Mouse (Mus musculus) naive thymus-derived CD4-positive, alpha-beta T cell, adult 2 months (primary cell): Measurements from ENCODE around the gene Lca5l.

ENCODE experiments used
- DNase-seq: peaks from one replicate; pipeline ENCODE4 v3.0.0-alpha.2; 2011; ENCODE audit warnings: low read depth

Gene Lca5l

DNA sequence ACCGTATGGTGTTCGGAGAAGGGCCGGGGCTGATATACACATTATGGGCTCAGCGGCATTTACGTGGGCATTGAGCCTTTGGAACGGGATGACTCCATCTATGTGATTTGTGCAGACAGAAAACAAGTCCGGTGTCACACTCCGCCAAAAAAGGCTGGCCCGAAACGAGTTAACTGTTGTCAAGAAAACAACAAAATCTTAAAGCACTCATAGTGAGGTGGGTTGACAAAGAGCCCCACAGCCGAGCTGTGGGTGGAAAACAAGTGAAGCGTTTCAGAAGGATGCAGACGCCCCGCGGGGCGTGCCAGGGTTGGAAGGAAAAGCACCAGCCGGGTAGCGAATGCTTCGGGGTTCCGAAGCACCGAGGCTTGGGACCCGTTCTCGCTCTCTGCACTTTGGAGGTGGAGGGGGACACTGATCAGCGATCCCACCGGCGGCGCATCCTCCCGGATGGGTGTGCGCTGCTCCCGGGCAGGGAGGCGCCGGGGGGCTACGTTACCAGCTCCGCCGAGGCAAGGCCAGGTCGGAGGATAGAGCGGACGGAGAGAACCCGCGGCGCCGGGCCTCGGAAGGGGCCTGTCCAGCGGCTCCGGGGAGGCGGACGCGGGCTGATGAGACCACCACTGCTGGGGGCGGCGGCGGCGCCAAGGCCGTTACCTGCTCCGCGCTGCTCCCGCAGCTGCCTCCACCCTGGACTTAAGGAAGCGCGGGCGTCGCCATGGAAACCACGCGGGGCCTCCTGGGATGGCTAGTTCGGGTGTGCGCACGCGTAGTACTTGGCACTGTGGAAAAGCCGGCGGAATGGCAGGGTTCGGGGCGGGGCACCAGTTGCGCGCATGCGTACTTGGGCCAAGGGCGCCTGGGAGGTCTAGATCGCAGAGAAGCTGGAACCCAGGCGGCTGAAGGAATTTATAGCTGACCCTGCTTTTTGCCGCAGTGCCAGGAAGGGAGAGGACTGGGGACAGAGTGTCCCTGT lies at the start of gene Lca5l:
Gene Lca5l (minus strand): TSS at position 741 of the 976 bp plus-strand sequence.
- DNase-seq: peak; percentile 94

DNA sequence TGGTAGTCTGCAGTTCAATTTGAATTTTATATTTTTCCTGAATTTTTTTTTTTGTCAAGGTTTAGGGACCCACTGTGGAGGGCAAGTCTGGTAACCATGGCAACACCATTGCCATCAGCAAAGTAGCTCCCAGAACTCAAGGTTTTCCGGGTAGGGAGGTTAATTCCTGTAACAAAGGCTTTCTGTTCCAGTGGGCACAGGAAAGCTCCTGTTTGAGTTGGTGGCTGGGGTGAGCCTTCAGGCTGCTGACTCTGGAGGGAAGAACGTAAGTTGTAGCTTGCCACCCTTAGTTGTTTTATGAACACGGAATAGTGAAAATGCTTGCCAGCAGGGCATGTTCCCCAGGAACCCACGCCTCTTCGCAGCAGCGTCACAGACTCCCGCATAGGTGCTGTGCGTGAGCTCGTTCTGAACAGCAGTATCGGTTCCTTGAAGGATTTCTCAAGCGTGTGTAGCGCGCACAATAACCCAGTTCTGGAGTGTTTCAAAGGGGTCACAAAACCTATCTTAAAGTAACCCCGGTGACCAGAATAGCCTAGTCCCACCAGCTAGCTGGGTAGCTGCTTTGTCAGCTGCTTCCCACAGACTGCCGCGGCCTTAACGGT lies 43.4 kb upstream of the Lca5l start, which contains the start of gene B3galt5:
Gene B3galt5 (plus strand): TSS at position 436 of the 605 bp plus-strand sequence.
- DNase-seq: no peak

DNA sequence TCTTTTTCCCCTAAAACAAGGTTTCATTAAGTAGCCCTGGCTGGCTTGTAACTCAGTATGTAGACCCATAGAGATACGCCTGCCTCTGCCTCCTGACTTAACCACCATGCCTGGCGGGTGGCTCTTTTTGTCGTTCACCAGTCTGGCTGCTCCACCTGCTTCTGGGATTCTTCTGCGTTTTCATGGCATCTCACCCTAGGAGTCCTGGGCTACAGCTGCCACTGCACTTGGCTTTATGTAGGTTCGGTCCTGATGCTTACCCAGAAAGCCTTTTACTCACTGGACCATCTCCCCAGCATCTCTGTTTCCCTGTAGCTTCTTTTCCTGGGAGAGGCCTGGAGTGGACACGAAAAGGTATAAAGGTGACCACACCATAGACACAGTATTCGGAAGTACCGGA lies 41.9 kb upstream of the Lca5l start:
- DNase-seq: no peak

DNA sequence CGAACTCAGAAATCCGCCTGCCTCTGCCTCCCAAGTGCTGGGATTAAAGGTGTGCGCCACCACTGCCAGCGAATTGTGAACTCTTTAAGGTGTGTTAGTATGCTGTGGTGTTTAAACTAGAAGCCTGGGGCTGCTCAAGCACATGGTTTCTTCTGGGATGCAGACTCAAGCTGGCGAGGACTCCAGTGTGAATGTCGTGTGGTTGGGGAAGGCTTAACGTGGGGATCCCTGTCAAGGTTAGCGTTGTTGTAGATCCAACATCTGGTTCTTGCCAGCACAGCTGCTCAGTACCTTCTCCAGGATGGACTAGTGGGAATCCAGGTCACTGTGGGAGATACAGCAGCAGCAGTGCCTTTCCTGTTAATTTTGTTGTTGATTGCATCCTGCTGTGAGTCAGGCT lies 39.9 kb upstream of the Lca5l start:
- DNase-seq: no peak

DNA sequence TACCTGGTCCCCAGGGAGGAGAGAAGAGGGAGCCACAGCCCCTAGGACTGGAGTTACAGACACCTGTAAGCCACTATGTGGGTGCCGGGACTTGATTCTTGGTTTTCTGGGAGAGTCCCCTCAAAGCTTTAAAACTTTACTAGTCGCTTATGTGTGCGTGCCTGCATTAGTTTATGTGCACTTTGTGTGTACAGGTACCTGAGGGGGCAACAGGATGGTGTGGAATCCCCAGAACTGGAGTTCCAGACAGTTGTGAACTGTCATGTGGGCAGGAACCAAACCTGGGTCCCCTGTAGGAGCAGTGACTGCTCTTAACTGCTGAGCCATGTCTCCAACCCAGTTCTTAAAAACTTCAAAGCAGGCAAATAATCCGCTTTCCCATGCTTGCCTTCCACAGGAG lies 39.2 kb upstream of the Lca5l start:
- DNase-seq: no peak

DNA sequence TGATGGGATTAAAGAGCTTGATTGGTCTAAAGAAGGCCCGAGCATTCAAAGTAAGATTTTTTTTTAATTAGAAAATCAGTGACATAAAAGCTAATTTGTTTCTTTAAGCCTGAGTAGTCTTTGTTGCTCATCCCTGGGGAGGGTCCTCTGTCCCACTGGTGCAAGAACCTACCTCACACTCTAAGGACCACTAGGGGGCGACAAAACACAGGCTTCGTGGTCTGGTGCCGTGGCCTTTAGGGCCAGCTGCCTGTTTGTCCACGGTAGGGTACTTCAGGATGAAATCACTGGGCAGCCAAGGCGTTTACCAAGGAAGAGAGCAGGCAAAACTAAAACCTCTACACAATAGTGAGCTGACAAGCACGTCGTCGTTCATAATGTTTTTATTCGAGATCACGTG lies 38.3 kb upstream of the Lca5l start:
- DNase-seq: peak; percentile 81

DNA sequence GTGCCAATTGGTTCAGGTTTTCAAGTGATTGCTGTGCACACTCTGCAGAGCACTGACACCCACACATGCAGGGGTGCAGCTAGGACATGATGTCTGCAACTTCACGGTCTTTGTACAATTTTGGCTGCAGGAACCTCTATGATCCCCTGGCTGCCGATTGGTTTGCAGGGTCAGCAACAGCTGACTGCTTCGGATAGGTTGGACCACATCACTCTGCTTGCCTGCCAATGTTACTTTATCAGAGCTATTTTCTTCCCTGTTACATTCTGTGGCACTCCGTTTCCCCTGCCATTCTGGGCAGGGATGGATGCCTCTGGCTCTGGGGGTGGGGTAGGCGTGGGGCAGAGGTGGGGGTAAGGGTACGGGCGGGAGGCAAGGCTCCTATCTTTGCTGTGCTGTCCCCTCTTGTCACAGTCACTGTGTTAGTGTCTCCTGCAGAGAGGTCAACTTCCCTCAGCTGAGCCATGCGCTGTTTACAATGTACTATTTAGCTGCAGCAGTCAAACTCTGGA lies 37.0 kb upstream of the Lca5l start:
- DNase-seq: no peak

DNA sequence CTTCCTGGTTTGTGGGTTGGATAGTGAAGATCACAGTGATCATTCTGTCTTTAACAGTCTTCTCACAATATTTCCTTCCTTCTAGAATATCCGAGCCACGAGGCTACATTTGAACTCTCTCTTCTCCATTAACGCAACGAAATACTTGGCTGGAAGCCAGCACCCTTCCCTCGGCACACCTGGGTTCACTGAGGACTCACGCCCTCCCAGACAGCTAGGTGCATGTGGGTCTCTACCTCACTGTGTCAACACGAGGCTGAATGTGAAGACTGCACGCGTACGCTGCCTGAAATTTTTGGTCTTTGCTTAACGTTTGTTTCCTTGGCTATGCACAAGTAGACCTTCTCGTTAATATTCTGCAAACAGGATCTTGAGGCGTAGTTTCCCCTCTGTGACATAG lies 36.4 kb upstream of the Lca5l start:
- no peak for DNase-seq

DNA sequence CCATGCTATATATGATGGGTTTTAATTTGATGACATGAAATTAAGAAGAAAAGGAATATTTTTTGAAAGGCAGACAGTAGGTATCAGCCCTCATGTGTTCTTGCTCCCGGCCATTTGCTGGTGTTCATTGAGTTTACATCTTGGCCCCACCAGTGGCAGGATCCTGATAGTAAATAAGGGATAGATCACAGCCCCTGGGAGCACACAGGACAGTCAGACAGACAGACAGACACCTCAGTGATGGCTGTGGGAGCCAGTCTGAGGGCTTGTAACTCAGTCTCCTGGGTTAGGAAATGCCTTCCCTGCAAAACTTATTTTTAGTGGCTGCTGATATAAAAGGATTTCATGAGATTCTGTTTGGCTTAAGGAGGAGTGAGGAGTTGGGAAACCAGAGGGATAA lies 30.4 kb upstream of the Lca5l start:
- DNase-seq: no peak

DNA sequence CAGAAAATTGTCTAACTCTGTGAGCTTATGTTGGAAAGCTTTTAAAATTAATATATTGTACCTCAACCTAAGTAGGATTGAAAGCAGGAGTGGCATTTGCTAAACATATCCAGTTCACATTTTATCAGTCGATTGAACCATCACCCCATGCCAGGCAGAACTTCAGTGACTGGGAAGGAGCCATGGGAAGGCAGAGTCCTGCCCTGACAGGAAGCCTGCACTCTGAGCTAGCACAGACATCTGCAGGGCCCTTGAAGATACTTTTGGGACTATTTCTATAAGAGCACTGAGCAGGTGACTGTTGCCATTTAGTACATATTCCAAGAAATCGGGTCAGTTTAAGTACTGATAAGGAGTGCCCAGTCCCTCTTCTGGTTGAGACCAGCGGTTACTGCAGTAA lies 29.9 kb upstream of the Lca5l start:
- no peak for DNase-seq

DNA sequence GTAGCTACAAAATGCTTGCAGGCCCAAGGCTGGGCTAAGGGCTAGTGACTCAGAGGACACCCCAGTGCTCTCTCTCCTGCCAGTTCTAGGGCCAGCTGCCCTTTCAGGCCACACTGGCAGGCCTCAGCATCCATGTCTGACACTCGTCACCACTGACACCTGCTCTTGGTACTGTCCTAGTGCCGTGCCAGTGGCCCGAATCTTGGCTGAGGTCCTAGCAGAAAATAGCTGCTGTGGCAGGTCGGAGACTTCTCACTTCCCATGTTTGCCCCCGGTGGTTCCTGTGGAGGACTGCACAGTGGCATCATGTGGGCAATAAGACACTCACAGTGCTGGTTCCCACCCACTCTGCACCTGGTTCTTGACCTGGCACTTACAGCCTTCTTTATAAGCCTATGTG lies 29.4 kb upstream of the Lca5l start:
- DNase-seq: no peak

DNA sequence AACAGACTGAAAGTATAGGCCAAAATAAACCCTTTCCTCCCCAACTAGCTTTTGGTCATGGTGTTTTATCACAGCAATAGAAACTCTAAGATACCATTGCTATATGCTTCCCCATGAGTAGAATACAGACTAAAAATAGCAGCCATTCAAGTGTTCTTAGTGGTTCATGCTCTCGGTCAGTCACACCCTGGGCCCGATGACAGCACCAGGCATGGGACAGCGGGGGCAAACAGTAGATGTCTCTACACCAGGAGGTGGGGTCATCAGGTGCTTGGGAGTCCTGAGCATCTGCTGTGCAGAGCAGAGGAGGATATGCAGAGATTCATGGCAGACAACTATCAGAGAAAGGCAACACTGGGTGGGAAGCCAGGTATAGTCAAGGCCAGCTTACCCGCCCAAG lies 21.0 kb upstream of the Lca5l start:
- DNase-seq: no peak

DNA sequence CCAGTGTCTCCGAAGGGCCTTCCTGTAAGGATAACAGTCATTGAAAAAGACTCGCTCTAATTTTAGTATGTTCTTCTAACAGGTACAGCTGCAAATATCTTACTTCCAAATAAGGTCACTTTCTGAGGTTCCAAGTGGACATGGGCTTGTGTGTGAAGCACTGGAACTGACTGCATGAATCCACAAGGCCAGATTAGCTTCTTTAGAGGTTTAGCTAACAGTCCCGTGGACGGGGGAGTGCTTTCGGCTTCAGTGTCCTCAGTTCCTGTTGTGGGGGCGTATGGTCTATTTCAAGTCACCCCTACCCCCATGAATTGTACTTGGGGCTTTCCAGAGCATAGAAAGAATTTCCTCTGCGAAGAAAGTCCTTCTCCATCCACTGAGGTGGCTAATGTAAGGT lies 18.8 kb upstream of the Lca5l start:
- DNase-seq: no peak

DNA sequence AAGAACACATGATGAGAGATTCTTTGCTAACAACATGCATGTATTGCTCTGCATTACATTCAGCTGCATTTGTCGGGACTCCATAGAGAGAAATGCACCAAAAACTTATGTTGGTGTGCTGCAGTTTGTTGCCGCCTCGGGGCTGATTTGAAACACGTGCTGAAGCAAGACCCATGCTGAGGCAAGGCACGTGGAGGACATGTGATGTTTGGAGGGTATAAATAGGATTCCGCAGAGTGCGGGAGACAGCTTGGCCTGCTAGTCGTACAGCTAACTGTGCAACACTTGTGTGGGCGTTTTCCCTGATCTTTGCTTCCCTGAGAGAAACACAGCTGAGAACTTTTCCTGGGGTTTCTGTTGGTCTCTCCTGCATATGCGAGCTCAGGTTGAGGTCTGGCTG lies 17.7 kb upstream of the Lca5l start:
- DNase-seq: no peak

DNA sequence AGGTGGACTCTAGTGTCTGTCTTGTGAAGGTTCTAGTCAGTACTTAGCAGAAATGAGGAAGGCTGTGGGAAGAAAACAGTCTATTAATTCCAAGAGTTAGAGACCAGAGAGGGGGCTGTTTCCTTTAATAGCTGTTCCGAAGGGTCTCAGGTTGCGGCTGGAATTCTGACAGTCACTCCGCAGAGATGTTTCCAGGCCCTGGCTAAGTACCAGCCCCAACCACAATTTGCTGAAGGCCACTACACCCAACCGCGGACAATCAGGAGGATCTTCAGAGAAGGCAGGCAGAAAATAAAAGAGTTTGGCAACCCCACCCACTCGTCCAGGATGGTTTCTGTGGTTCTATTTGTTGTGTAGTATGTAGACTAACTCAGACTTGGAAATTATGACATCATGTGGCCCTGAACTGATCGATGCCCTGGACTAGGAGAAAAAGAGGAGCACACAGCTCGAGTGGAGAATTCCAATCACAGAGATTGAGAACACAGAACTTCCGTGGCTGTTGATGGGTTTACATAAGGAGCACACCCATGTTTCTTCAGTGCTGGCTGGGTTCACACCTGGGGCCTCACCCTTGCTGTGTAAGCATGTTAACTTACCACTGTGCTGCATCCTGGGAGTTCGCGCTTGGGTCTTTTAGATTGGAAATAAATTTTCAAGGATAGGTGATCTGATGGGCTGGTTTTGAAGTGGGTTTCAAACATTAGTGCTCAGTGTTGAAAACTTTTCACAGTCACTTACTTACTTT lies 9.6 kb upstream of the Lca5l start:
- no peak for DNase-seq

DNA sequence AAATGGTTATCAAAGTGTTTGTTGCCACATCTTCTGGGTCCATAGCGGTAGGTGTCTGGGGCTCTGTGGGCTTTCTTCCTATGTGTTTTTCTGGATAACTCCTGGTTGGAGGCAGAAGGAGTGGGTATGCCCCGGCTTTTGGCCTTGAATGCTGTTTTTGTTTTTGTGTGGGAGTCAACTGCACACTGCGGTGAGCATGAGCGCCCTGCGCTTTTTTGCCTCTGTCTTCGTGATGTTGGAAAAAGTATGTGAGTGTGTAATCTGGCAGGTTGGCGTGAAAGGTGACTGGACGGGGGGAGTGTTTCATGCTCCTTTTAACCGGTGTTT lies 8.6 kb upstream of the Lca5l start:
- DNase-seq: no peak

DNA sequence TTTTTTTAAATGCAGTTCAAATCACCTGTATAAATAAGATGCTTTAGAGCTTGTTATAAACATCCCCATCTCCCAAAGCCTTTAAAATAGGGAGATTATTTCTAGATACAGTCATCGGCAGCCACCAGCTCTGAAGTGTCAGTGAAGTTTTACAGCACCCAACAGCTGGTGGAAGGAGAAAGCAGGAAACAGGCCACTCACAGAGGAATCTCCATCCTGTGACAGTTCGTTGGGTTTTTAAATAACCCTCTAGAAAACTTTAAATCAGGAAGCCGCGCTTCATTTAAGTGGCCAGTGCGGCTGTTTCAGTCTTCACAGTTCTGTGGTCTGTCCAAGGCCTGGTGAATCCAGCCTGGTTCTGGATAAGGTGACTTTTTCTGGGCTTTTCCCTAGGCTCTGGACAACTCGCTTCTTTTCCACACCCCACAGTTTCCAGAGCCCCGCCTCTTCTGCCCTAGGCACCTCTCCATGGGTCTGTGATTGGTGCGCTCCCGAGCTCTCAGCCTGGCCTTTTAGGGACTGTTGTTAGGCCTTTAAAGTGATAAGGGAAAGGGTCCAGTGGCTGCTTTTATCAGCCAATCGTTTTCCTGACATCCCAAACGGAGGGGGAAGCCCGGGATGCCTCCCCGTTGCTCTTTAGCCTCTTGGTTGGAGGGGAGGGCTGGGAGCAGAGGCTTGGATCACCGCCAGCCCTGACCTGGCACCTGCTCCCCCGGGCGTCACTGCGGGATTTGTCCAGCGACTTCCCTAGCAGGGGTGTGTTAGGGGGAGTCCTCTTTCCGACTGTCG lies 8.0 kb upstream of the Lca5l start, which contains the start of gene Sh3bgr:
Gene Sh3bgr (plus strand): TSS at position 538 of the 789 bp plus-strand sequence.
- DNase-seq: no peak

DNA sequence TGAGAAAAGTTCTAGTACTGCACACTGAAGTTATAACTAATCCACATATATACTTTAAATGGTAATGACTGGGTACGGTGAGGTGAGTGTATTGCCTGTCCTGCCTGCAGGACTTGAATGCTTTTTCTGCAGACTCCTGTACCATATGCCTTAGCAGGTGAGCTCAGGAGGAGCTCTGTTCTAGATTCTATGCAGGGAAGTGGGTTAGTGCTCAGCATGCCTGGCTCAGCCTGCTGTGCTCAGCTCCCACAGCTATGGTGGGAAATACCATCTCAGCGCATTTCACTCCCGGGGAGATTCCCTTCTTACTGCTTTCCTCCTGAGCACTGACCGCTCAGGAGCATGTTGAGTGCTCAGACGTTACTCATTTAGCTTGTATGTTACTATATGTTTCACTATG lies 4.5 kb downstream of the Lca5l start:
- no peak for DNase-seq

DNA sequence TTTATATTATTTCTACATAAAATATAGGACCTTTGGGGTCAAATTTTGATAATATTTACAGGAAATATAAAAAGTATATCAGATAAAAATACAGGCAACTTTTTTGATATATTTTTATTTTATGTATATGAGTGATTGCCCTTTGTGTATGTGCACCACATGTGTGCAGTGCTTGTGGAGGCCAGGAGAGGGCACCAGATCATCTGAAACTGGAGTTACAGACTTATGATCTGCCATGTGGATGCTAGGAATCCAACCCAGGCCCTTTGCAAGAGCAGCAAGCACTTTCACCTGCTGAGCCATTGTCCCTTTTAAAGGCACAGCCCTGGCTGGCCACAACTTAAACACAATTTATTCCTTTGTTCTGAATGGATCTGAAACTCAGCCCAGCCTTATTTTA lies 12.9 kb downstream of the Lca5l start:
- DNase-seq: no peak

DNA sequence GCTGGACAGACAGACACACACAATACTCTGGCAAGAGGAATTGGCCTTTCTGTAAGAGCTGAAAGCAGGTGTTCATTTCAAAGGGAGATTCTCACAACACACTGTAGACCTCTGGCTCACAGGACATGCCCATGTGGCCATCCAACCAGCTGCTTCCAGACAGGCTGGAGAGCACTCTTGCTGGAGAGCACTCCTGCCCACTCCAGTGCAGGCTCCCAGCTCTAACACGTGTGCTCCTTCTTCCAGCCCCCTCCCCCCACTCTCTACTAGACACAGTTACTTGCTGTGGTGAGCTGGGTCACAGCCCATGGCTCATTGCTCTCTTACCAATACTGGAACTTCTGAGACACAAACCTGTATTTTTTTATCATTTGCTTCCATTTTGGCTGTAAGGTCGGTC lies 16.7 kb downstream of the Lca5l start:
- DNase-seq: no peak

DNA sequence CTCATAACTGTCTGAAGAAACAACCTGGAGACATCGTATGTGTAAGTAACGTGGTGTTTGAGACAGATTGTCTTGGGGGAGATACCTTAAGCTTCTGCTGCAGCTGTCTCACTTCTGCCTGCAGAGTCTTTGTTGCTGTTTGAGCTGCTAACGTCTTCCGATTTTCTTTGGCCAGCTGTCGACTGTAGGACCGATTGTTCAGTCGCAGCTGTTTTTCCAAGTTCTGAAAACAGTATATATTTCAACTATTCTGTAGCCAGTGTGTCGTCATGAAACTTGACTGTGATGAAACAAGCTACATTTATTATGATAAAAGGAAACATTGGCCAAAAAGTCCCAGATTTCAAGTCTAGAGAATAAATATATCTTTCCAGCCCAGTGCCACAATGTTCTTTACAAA lies 18.4 kb downstream of the Lca5l start:
- no peak for DNase-seq

DNA sequence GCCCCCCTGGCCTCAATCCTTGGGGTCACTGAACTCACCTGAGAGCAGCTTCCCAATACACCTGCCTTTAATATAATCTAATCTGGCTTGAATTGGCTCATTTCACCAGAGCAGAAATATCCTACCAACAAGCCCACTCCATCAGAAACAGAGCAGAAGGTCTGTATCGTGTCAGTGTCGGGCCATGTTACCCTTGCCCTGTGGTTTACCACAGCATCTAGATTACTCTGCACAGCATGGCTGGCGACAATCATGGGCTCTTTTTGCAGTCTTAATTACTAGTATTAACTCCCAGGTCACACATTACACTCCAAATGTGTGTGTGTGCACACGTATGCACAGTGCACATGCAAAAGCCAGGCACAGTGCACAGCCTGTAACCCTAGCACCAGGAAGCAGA lies 23.2 kb downstream of the Lca5l start:
- no peak for DNase-seq
